Mouse (Mus musculus) stomach, postnatal 0 days (tissue): ENCODE data around the gene Pla2g2c.

Experiments
- CTCF ChIP-seq: IDR thresholded peaks from 2 replicates; pipeline ENCODE4 v1.5.1; 2016; ENCODE audit warnings: antibody characterized with exemption, low read depth, mild to moderate bottlenecking, moderate library complexity
- EP300 ChIP-seq: optimal IDR thresholded peaks from 2 replicates; pipeline ENCODE3; 2016; ENCODE audit warnings: antibody characterized with exemption

DNA sequence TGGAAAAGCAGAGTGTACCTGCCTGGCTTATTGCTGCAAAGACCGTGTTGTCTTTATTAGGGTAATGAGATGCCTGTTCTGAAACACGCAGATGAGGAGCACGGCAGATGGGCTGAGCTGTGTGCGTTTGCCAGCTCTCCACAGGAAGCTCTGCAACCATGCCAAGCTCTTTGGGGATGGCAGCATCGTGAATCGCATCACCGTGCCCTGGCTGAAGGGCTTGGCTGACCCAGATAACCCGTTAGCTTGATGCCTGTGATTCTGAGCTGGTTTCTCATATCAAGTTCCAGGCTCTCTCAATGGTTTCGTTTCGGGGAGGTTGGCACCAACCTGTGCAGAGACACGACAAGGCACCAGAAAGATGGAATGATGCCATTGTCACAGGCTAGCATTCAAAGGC, 14.0 kb upstream of the Pla2g2c start:
- TF ChIP-seq EP300 (no peak), CTCF (no peak)
